Mouse (Mus musculus): ENCODE data around the gene P4ha1. TPM values are rescaled to one million over a fixed set of nuclear protein-coding genes. Genes with fewer than 3 reads are reported as not detected.
A peak's percentile ranks its signal among the peaks of the same experiment; 100 is the strongest.

P4ha1 gene
- polyA plus RNA-seq (2016; fragmentation: Nextera tagmentation; extraction: Ambion mirVana) = 50.4 and 54.5 TPM in 2 replicates

DNA sequence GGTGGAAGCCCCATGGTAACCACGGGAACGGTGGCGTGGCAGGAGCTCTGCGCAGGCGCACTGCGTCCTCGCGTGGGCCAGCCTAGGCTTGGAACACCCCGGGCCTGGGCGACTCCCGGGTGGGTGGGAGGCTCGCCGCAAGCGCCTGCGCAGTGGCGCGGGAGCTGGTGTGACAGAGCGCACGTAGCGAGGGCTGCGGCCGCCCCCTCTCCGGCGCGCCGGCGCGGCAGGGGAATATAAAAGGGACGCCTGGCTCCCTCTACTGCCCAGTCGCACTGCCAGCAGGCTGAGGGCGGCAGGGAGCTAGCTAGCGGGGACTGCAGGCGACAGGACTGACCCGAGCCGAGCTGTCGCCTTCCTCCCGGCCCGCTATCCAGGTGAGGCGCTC is at the start of gene P4ha1:
TSS of gene P4ha1 (plus strand) at position 197 of the 388 bp plus-strand sequence.
- H3K9me3 ChIP-seq (replicated peaks) = no peaks in the 10 kb centered on the region
- WGBS = under 1% methylated on average over 35 of the region's 39 CpGs
- peak within 1 kb of the TSS; percentile 82 for H3K4me3 ChIP-seq
- H3K4me1 ChIP-seq = peaks cover 14% of the 10 kb centered on the region; the same call in 1 of the 2 replicates
- peak within 1 kb of the TSS; percentile 96 for H3K27ac ChIP-seq
- no peaks in the 10 kb centered on the region for H3K36me3 ChIP-seq
- H3K27me3 ChIP-seq = no peaks in the 10 kb centered on the region
- peak within 1 kb of the TSS; percentile 90 for H3K4me2 ChIP-seq (replicated peaks)
- peak; percentile 99 for ATAC-seq (ENCODE audit: low FRiP score)
- peak within 1 kb of the TSS; percentile 93 for H3K9ac ChIP-seq

DNA sequence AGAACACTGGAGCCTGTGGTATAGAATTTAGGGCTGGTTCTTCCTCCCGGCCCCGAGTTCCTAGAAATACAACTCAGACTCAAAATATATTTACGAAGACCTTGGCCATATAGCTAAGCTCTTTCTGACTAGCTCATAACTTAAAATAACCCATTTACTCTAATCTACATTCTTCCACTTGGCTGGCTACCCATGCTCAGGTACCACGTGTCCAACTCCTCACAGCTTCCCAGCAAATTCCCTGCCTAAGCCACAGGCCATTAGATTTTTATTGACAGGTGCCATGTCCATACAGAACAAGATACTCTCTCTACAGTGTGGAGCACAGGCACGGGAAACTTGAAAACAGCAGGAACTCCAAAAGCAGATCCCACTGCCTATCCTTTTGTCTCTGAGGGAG is 47.4 kb upstream of the P4ha1 start:
- ATAC-seq (ENCODE audit: low FRiP score) = no peak
- Histone ChIP-seq H3K4me3 (no peak overlapping the region), H3K4me1 (no peaks in the 10 kb centered on the region), H3K27me3 (no peaks in the 10 kb centered on the region), H3K9me3 (replicated peaks) (no peaks in the 10 kb centered on the region), H3K36me3 (no peaks in the 10 kb centered on the region), H3K9ac (no peak overlapping the region), H3K27ac (no peak overlapping the region), H3K4me2 (replicated peaks) (no peak overlapping the region)
- 81% methylated on average over 5 of the region's 5 CpGs for WGBS

DNA sequence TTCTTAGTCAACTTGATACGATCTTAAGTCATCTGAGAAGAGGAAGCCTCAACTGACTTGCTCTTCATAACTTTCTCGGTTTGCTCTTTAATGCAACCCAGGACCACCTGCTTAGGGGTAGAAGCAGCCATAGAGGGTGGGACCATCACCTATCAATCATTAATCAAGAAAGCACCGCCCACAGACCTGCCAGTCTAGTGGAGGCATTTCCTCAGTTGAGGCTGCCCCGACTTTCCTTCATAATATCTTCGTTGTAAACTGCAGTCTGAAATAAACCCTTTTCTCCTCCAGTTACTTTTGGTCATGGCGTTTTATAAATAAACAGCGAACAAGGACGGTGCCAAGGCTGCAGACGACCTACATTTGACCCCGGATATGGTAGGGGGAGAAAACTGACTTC is 46.0 kb upstream of the P4ha1 start:
- no peaks in the 10 kb centered on the region for H3K36me3 ChIP-seq
- H3K9ac ChIP-seq = no peak overlapping the region
- H3K4me2 ChIP-seq (replicated peaks) = no peak overlapping the region
- no peaks in the 10 kb centered on the region for H3K9me3 ChIP-seq (replicated peaks)
- WGBS = 62% methylated on average over 10 of the region's 10 CpGs
- H3K27me3 ChIP-seq = no peaks in the 10 kb centered on the region
- ATAC-seq (ENCODE audit: low FRiP score) = no peak
- H3K27ac ChIP-seq = no peak overlapping the region
- no peak overlapping the region for H3K4me3 ChIP-seq
- H3K4me1 ChIP-seq = no peaks in the 10 kb centered on the region

DNA sequence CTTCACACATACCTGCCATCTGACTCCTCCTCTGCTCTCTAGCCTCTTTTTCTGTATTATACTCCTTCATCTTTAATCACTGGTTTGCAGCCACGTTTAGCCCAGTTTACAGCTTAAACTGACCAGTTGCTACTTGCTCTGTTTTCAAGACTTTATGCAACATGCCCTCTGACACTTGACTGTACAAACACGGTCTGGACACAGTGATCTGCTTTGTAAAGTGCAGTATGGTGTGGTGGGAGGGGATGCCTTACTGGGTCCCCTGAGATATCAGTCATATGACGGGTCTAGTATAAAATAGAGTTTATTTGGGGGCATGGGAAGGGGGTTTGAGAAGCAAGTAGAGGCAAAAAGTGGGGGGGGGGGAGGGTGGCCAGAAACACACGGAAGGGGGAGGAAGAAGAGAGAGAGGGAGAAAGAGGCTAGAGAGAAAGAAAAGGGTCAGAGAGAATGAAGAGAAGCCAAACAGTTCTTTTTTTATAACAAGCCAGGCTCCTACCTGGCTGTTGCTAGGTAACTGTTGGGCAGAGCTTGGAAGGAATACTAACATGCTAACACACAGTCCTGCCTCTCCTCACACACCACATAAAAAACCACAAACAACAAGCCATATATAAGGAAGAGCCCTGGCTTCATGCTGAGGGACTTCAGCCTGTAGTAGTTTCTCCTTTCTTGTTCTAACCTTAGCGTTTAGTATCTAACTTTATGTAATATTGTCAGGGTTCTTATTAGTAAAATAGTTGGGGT is 45.2 kb upstream of the P4ha1 start:
- no peak overlapping the region for H3K4me2 ChIP-seq (replicated peaks)
- no peak for ATAC-seq (ENCODE audit: low FRiP score)
- H3K9ac ChIP-seq = no peak overlapping the region
- H3K27ac ChIP-seq = no peak overlapping the region
- H3K4me1 ChIP-seq = no peaks in the 10 kb centered on the region
- WGBS = 57% methylated on average over 5 of the region's 5 CpGs
- H3K4me3 ChIP-seq = no peak overlapping the region
- no peaks in the 10 kb centered on the region for H3K36me3 ChIP-seq
- H3K27me3 ChIP-seq = no peaks in the 10 kb centered on the region
- H3K9me3 ChIP-seq (replicated peaks) = no peaks in the 10 kb centered on the region

DNA sequence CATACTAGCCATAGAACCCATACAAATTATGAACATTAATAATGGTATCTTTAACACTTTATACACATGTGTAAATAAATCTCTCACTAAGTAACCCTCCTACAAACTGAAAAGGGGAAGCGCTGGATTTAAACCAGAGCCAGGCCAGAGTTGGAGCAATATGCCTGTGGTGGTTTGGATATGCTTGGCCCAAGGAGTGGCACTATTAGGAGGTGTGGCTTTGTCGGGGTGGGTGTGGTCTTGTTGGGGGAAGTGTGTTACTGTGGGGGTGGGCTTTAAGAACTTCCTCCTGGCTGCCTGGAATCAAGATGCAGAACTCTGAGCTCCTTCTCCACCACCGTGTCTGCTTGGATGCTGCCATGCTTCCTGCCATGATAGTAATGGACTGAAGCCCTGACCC is 39.9 kb upstream of the P4ha1 start:
- H3K36me3 ChIP-seq = no peaks in the 10 kb centered on the region
- WGBS = 91% methylated on average over 3 of the region's 3 CpGs
- H3K27me3 ChIP-seq = no peaks in the 10 kb centered on the region
- H3K4me3 ChIP-seq = no peak overlapping the region
- no peaks in the 10 kb centered on the region for H3K9me3 ChIP-seq (replicated peaks)
- no peak overlapping the region for H3K27ac ChIP-seq
- no peak overlapping the region for H3K9ac ChIP-seq
- no peaks in the 10 kb centered on the region for H3K4me1 ChIP-seq
- ATAC-seq (ENCODE audit: low FRiP score) = no peak
- no peak overlapping the region for H3K4me2 ChIP-seq (replicated peaks)

DNA sequence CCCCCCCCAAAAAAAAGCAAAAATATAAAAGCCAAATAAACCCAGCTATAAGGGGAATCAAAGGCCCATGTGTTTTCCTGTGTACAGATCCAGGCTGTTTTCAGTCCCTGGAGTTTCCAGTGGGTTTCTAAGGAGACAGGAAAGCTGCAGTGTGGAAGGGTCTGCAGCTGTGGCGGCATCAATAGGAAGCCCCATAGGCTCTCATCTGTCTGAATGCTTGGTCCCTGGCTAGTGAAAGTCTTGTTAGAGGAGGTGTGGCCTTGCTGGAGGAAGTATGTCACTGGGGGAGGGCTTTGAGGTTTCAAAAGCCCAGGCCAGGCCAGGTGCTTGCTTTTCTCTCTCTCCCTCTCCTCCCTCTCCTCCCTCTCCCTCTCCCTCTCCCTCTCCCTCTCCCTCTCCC is 39.3 kb upstream of the P4ha1 start:
- H3K4me3 ChIP-seq = no peak overlapping the region
- H3K4me1 ChIP-seq = no peaks in the 10 kb centered on the region
- H3K36me3 ChIP-seq = no peaks in the 10 kb centered on the region
- no peaks in the 10 kb centered on the region for H3K27me3 ChIP-seq
- ATAC-seq (ENCODE audit: low FRiP score) = no peak
- 46% methylated on average over 1 of the region's 1 CpGs for WGBS
- no peaks in the 10 kb centered on the region for H3K9me3 ChIP-seq (replicated peaks)
- H3K4me2 ChIP-seq (replicated peaks) = no peak overlapping the region
- no peak overlapping the region for H3K9ac ChIP-seq
- H3K27ac ChIP-seq = no peak overlapping the region

DNA sequence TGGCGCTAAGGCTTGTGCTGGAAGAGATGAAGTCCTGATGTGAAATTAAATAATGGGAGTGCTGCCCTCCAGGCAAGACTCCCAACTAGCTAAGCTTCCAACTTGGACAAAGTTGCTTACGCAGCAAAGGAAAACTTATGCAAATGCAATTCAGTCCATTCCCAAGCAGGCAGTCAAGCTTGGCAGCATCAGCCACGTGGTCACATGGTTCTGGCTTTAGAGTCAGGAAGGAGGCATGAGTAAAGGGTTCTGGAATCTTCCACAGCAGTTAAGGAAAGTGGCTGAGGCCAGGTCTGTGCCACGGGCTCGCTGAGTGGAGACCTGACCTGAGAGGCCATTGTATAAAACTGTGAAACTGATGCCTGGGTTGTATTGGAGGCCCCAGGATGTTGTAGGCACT is 37.6 kb upstream of the P4ha1 start:
- Histone ChIP-seq H3K4me2 (replicated peaks) (no peak overlapping the region), H3K27ac (no peak overlapping the region), H3K36me3 (no peaks in the 10 kb centered on the region), H3K9ac (no peak overlapping the region), H3K4me3 (no peak overlapping the region), H3K27me3 (no peaks in the 10 kb centered on the region), H3K4me1 (no peaks in the 10 kb centered on the region), H3K9me3 (replicated peaks) (no peaks in the 10 kb centered on the region)
- WGBS = 74% methylated on average over 5 of the region's 5 CpGs
- ATAC-seq (ENCODE audit: low FRiP score) = no peak

DNA sequence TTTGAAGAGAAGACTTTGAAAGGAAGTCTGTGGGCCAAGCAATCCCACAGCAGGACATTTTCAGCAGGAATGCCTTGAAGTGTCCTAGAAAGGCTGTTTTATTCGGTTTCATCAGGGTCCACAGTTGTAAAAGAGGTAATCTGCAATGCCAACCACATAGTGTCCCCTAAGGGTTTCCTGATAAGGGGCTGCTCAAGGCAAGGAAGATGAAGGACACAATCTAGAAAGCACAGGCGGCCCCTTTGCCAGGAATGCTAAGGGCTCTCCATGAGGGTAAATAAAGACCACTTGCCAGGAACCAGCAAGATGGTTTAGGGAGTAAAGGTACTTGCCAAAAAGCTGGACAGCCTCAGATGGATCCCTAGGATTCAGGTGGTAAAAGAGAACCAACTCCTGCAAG is 35.8 kb upstream of the P4ha1 start:
- 70% methylated on average over 2 of the region's 2 CpGs for WGBS
- ATAC-seq (ENCODE audit: low FRiP score) = no peak
- H3K4me2 ChIP-seq (replicated peaks) = no peak overlapping the region
- no peak overlapping the region for H3K4me3 ChIP-seq
- no peaks in the 10 kb centered on the region for H3K9me3 ChIP-seq (replicated peaks)
- H3K27ac ChIP-seq = no peak overlapping the region
- peaks cover 3% of the 10 kb centered on the region; the same call in 1 of the 2 replicates for H3K27me3 ChIP-seq
- no peaks in the 10 kb centered on the region for H3K36me3 ChIP-seq
- no peaks in the 10 kb centered on the region for H3K4me1 ChIP-seq
- no peak overlapping the region for H3K9ac ChIP-seq

DNA sequence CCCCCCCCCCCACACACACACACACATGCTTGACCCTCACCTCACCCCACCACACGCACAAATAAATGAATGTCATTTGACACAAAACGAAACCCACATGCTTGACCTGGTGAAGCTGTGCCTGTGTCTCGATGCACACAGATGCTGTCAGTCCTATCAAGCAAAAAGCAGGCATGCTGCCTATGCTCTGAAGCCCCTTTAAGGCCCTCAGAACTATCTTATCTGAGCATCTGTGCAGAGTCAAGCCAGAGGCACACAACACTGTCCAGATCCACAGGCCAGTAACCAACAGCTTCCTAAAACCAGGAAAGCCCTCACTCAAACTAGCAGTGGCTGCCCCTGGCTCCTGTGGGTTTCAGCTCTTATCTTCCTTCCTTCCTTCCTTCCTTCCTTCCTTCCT is 35.4 kb upstream of the P4ha1 start:
- Histone ChIP-seq H3K36me3 (no peaks in the 10 kb centered on the region), H3K4me1 (no peaks in the 10 kb centered on the region), H3K27ac (no peak overlapping the region), H3K4me3 (no peak overlapping the region), H3K27me3 (peaks cover 3% of the 10 kb centered on the region; the same call in 1 of the 2 replicates), H3K4me2 (replicated peaks) (no peak overlapping the region), H3K9me3 (replicated peaks) (no peaks in the 10 kb centered on the region), H3K9ac (no peak overlapping the region)
- no peak for ATAC-seq (ENCODE audit: low FRiP score)
- WGBS = 54% methylated on average over 3 of the region's 3 CpGs

DNA sequence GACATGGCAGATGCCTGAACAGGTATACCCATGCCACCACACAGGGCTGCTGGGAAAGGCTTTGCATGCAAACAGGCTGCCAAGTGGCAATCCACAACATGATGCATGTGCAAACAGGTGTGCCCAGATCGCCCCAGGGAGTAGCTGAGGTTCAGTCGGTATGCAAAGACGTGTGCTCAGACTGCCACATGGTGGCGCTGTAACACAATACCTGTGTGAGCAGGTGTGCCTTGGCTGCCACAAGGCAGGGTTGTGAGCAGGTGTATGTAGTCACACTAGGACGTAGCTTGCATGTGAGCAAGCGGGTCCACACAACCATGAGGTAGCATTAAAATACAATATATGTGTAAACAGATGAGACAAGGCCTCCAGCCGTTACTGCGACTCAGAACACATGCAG is 34.0 kb upstream of the P4ha1 start:
- ATAC-seq (ENCODE audit: low FRiP score) = no peak
- 54% methylated on average over 8 of the region's 8 CpGs for WGBS

DNA sequence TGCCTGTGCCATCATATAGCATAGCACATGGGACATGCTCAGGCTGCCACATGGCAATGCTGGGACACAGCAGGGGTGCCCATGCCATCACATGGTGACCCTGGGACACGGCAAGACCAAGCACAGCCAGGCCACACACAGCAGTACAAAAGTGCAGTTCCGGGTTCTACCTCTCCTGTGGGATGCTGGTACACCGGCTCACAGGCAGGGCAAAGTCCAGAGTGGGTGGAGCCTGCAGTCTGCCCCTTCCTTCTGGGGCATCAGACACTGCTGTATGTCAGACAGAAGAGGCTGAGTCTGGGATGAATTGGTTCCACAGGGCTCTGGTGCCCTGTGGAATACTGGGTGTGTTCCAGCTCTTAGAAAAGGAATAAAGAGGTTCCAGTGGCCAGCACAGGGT is 31.6 kb upstream of the P4ha1 start:
- Histone ChIP-seq H3K4me3 (no peak overlapping the region), H3K27ac (no peak overlapping the region), H3K36me3 (no peaks in the 10 kb centered on the region), H3K4me2 (replicated peaks) (no peak overlapping the region), H3K4me1 (no peaks in the 10 kb centered on the region), H3K9me3 (replicated peaks) (no peaks in the 10 kb centered on the region), H3K27me3 (peaks cover 3% of the 10 kb centered on the region; the same call in 1 of the 2 replicates), H3K9ac (peak overlapping the region; percentile 1; the same call in 1 of the 2 replicates)
- 55% methylated on average over 3 of the region's 3 CpGs for WGBS
- no peak for ATAC-seq (ENCODE audit: low FRiP score)

More for the DNA sequence above, 34.0 kb upstream of the P4ha1 start:
- peaks cover 3% of the 10 kb centered on the region; the same call in 1 of the 2 replicates for H3K27me3 ChIP-seq
- H3K4me3 ChIP-seq = no peak overlapping the region
- H3K4me1 ChIP-seq = no peaks in the 10 kb centered on the region
- H3K36me3 ChIP-seq = no peaks in the 10 kb centered on the region
- H3K4me2 ChIP-seq (replicated peaks) = no peak overlapping the region
- H3K9me3 ChIP-seq (replicated peaks) = no peaks in the 10 kb centered on the region
- H3K9ac ChIP-seq = no peak overlapping the region
- no peak overlapping the region for H3K27ac ChIP-seq

DNA sequence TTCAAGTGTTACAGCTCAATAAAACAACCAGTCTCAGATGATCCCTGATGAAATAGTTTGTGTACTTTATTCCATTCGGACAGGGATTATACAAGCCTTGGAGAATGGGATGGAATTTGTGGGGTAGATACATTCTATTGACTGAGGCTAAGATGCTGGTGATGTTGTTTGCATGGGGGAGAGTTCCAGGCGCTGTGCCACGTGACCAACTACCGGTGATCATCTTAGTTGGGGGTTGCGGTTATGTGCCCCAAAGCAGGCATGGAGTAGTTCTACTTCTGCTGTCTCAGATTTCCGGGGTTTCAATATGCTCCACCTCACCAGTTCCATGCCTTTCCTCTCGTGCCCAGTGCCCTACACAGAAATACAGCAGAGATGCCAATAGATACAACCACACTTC is 31.0 kb upstream of the P4ha1 start:
- no peak overlapping the region for H3K9ac ChIP-seq
- no peaks in the 10 kb centered on the region for H3K4me1 ChIP-seq
- WGBS = 91% methylated on average over 7 of the region's 7 CpGs
- H3K4me2 ChIP-seq (replicated peaks) = no peak overlapping the region
- no peak overlapping the region for H3K27ac ChIP-seq
- no peaks in the 10 kb centered on the region for H3K9me3 ChIP-seq (replicated peaks)
- no peak for ATAC-seq (ENCODE audit: low FRiP score)
- peaks cover 3% of the 10 kb centered on the region; the same call in 1 of the 2 replicates for H3K27me3 ChIP-seq
- H3K4me3 ChIP-seq = no peak overlapping the region
- no peaks in the 10 kb centered on the region for H3K36me3 ChIP-seq

DNA sequence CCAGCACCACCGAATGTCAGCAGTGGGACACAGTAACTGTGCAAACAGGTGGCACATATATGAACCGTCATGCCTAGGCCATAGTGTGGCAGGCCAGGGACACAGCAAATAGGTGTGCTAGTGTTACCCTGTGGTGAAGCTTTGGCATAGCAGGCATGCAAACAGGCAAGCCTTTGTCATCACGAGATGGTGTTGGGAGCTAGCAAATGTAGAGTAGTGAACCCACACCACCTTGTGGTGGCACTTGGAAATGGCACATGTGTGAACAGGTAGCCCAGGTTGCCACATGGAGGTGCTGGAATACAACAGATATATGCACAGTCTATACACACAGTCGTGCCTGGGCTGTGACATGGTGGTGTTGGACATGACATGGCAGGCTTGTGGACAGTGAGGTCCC is 30.5 kb upstream of the P4ha1 start:
- peak; percentile 42; the same call in 1 of the 2 replicates for ATAC-seq (ENCODE audit: low FRiP score)
- WGBS = 31% methylated on average over 4 of the region's 4 CpGs
- no peaks in the 10 kb centered on the region for H3K4me1 ChIP-seq
- H3K4me2 ChIP-seq (replicated peaks) = no peak overlapping the region
- H3K9me3 ChIP-seq (replicated peaks) = no peaks in the 10 kb centered on the region
- H3K4me3 ChIP-seq = no peak overlapping the region
- H3K36me3 ChIP-seq = no peaks in the 10 kb centered on the region
- no peak overlapping the region for H3K27ac ChIP-seq
- H3K9ac ChIP-seq = no peak overlapping the region
- H3K27me3 ChIP-seq = peaks cover 3% of the 10 kb centered on the region; the same call in 1 of the 2 replicates

Data from hindbrain, embryonic 12.5 days (tissue).